Mouse (Mus musculus) mouse embryonic stem cell (cell line): Measurements from ENCODE around the gene Fgfr2.

Experiments
- in situ Hi-C, 2 experiments: fragments of 300-500 bp; cut with MboI; formaldehyde crosslinking; loops; 1 replicate in 1 of 2; 3 replicates in 1 of 2; pipeline ENCODE4 v1.14.3; 2019 to 2020; ENCODE audit warnings: low sequenced_read_pairs in 2 of 2, low pct_unique_long_range_greater_than_20kb in 1 of 2, mixed read lengths in 1 of 2; ENCODE audit not compliant: unreplicated experiment in 1 of 2

Fgfr2 gene

DNA sequence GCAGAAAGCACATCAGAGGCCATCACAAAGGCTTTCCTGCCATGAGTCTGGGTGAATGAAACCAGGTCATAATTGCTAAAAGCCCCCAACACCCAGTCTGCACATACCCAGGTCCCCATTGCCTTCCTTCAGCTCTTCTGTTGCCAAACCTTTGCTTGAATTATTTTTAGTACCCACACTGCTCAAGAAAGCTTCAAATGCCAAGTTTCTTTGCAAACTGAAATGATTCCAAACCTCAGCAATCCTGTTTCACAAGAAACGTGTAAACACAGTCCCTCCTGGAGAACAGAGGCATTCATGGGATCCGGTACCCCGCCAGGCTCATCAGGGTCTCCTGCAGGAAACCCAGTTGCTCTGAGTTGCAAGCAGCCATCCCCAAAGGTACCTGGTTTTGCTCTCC, 1130.3 kb downstream of the Fgfr2 start:
- in situ Hi-C loops = no loop called here

DNA sequence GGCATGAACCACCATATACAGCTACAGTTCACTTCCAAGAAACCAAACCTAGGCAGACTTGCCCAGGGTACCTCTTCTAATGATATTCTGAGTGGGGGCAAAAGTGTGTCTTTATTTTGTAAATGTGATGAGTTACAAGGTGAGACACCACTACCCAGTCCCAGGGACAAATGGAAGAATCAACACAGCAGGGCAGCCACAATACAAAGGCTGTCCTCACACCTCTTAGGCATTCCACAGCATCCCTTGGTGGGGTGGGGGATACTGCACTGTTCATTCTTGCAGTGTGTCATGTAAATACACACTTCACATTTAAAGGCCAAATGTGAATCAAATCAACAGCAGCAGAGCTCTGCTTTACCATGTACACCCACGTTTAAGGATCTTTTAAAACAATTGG, 1130.9 kb downstream of the Fgfr2 start:
- in situ Hi-C loops = no loop called here

DNA sequence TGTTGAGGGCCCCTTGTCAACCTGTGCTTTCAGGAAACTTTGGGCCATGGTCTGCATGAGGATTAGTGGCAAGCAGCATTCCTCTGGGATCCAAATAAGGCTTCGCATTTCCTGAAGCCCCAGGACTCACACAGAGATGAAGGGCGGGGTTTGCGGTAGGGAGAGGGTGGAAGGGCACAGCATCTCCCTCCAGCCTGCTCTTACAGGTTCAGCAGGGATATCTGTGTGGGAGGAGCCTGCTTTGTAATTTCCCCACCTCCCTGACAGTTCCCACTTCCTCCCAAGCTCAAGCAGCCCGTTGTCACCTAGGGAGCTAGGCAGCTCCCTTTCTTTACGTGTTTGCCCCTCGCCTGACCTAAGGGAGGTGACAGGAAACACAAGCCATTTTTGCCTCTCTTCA, 1134.1 kb downstream of the Fgfr2 start:
- in situ Hi-C loops = no loop called here

DNA sequence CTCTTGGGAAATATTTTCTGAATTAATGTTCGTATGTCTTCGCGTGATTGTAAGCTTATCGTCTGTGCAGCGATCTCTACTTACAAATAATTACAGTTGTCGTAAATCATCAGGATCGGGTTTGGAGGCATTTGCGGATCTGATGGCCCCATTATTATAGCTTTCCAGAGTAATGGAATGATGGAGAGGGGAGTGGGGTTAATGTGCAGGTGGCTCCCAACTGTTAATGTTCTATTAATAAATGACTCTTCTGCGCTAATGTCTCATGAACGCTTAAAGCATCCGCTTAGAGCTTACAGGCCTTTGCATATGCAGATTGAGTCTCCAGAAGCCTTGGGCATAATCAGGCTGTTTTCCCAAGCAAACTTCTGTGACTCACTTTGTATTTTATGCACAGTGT, 1144.5 kb downstream of the Fgfr2 start:
- in situ Hi-C loops = no loop called here

DNA sequence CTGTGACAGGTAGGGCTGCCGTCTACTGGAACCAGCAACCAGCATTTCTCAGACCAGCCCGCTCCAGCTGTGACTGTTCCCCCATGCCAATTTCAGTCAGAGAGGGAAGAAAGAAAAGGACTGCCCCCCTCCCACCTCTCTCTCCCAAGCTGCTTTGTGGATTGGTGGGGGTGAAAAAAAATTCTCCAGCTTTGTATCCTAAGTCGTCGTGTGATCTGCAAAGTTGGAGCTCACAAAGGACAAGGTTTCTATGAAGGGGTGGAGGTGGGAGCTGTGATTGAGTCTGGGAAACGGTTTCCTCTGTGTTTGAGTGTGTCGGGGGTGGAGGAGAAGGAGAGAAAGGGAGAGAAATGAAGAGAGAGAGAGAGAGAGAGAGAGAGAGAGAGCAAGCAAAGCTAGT, 1147.3 kb downstream of the Fgfr2 start:
- in situ Hi-C loops = no loop called here

DNA sequence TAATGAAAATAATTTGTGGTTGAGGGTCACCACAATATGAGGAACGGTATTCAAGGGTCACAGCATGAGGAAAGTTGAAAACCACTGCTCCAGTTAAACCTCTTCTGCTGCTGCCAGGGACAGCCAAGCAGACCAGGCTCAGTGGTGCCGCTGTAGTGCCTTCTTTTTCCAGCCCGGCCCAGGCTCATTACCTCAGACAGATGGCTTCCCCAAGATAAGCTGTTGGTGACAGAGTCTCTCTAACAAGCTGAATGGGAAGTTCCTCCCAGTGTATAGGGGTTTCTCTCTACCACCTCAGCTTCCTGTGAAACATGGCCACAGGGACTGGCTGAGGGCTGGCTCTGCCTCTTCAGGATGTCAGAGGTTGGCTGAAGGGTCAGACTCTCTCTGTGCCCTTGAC, 1152.9 kb downstream of the Fgfr2 start:
- in situ Hi-C loops = no loop called here

DNA sequence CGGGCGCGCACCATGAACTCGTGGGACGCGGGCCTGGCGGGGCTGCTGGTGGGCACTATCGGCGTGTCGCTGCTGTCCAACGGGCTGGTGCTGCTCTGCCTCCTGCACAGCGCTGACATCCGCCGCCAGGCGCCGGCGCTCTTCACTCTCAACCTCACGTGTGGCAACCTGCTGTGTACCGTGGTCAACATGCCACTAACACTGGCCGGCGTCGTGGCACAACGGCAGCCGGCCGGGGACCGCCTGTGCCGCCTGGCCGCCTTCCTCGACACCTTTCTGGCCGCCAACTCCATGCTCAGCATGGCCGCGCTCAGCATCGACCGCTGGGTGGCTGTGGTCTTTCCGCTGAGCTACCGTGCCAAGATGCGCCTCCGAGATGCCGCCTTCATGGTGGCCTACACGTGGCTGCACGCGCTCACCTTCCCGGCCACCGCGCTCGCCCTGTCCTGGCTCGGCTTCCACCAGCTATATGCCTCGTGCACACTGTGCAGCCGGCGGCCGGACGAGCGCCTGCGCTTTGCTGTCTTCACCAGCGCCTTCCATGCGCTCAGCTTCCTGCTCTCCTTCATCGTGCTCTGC, 1156.1 kb downstream of the Fgfr2 start:
- in situ Hi-C loops = no loop called here

DNA sequence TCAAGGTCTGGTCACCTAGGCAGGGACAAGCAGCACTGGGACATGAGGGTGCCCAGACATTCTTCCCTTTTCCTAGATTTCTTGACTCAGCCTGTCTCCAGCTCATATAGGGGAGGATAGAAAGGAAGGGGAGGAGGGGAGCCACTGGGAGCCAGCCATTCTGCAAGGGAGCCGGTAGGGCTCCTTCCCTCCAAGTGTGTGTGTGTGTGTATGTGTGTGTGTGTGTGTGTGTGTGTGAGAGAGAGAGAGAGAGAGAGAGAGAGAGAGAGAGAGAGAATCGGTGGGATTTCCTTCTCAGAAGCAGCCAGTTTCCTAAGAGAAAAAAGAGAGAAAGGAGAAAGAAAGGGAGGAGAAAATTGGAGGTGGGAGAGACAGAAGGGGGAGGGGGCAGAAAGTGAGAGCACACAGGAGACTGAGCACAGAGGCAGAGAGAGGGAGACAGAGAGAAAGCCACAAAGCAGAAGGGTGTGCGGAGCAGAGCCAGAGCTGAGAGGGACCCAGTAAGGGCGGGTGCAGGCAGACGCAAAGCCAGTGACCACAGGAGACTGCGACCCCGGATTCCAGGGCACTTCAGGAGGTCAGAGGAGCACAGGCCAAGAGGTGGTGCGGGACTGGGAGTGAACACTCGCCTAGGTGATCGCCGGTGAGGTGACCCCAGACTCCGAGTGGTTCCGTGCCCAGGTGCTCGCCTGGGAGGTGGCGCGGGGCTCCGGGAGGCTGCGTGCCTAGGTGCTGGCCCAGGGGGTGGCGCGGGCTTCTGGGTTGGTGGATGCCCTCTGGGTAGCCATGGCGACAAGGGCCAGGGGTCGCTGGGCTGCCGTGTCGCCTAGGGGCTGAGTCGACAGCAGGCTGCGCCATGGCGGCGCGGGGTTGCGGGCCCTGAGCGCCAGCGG, 1156.9 kb downstream of the Fgfr2 start, which contains the start of gene Gpr26:
TSS of gene Gpr26 (plus strand) at position 438 of the 893 bp plus-strand sequence.
- in situ Hi-C loops = no loop called here

DNA sequence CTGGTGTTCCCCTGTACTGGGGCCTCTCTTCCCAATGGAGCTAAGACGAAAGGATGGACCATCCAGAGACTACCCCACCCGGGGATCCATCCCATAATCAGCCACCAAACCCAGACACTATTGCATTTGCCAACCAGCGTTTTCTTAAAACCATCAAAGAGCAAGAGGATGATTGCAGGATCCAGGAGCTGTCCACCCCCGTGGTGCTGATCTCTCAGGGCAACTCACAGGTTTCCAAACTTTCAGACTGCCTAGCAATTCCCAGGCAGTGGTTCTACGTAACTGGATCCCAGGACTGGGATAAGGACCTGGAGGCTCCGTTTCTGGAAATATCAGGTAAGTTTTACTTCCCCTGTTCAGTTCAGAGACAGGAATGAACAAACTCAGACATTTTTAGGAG, 1162.6 kb downstream of the Fgfr2 start:
- in situ Hi-C loops = no loop called here

DNA sequence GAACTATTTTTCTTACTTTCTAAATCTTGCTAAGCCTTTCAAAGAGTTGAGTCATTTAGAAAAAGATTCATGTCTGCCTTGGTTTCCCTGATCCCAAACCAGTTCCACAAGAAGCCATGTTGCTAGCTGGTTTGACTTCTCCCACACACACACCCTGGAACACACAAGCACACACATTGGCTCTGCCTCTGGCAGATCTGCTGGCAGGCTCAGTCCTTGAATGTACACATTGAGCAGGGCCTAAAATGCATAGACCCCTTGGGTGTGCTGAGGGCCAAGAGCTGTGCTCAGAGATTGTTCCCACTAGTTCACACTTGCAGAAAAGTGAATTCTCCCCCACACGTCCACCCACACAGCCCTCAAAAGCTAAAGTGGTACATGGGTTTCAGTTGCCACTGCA, 1164.4 kb downstream of the Fgfr2 start:
- in situ Hi-C loops = no loop called here

DNA sequence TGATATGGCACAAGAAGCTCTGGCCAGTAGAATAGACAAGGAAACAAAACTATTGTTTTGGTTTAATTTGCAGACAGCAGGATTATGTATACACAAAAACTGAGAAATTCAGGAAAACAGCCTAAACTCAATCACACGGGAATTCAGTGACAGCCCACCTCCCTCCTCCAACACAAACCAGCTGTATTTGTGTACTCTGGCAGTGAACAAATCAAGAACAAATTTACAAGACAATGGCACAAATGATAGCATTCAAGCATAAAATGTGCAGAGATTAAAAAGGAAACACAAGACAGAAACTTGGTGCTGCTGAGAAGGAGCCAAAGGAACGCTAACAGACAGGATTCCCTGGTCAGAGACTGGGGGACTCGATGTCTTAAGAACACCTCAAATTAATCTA, 1169.7 kb downstream of the Fgfr2 start:
- in situ Hi-C loops = no loop called here

DNA sequence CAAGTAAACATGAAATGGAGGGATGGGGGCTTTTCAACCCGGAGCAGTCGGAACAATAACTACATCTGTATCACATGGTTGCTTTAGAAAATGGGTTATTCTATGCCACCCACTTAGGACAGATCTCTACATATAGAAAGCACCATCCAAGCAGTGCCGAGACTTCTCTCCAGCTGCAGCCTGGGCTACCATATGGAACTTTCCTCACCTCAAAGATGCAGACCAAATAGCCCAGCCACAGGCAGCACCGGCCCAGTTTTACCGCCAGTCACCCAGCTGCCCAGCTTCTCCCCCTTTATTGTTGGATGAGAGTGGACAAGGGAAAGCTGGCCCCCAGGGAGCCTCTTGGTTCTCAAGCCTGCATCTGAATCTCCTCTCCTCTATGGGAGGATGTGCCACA, 1172.0 kb downstream of the Fgfr2 start:
- in situ Hi-C loops = no loop called here

DNA sequence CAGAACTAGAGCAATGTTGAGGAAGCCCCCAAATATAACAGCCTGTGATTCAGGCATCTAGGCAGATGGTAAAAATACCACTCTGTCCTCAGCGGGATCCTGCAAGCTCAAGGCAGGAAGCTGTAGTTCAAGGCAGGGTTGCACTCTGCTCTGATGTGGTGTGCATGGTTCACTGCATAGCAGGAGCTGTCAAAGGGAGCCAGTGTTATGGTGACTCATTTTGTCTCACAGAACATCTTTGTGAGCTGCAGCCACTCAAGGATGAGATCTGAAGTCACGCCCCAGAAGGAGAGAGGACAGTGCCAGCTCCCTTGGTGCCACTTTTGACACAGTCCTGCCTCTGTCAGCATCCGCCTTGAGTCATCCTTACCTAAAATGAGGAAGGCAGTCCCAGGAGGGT, 1185.5 kb downstream of the Fgfr2 start:
- in situ Hi-C loops = no loop called here

DNA sequence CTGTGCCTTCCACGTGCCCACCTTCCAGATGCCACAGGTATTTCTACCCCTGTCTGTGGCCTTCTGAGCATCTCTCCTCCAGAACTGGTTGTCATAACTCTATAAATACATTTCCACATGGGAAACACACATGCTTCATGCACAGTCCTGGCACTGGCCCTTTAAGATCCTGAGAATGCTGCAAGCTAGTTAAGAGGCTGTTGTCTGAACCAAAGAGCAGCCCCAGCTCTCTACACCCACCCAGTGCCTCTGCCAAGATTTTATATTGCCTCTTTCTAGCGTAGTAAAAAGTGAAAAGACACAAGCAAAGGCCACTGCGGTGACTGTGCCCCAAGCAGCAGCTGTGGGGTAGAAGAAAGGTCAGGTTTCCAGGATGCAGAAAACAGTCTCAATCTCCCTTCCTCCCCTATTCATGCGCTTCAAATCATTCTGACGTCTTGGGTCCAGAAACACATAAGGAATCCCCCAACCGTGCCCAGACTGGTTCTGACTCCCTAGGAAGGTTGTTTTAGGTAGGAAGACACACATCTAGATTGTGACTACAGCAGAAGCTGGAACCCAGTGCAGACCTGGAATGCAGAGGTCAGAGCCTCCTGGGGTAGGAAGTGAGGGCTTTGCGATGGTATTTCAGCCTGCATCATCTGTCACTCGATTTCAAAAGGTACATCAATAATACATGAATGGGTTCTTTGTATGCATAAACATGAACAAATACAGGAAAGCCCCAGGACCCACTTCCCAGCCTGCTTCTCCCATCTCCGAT, 1195.7 kb downstream of the Fgfr2 start:
- in situ Hi-C loops = no loop called here

DNA sequence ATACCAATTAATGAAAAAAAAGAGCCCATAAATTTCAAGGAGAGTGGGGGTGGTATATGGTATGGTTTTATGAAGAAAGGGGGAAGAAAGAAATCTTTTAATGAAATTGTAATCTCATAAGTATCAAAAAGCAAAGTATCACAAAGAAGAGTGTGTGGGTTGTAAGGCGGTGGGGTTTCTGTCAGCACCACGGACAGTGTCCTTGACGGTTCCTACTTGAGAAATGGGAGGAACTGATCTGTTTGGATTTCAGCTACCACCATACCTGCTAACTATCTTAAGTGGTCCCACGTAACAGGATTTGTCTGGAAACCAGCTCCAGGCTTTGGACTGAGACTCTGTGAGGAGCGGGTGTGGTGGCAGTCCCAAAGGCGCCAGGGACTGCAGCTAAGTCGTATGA, 1205.8 kb downstream of the Fgfr2 start:
- in situ Hi-C loops = loop anchor here in 1 of 2 experiments (25.0 kb wide), 1 partner anchor 620 kb away; no protein-coding TSS in a partner anchor

DNA sequence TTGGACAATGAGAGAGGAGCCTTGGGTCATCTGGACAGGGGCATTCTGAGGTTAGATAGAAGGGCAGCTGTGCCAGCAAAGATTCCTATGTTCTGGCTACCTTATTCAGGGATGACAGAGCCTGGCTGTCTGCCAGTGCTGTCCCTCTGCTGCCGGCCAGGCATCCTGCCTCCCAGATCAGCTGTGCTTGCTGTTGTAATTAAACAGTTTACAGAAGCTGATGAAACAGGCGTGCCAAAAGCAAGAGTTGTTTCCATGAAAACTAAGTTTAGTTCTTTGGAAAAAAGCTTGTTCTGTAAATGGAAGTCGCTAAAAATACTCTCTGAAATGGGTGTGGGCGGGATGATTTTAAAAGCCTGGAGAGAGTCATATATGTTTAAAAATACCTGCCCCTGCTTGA, 1213.5 kb downstream of the Fgfr2 start:
- in situ Hi-C loops = loop anchor here in 1 of 2 experiments (25.0 kb wide), 1 partner anchor 628 kb away; no protein-coding TSS in a partner anchor

DNA sequence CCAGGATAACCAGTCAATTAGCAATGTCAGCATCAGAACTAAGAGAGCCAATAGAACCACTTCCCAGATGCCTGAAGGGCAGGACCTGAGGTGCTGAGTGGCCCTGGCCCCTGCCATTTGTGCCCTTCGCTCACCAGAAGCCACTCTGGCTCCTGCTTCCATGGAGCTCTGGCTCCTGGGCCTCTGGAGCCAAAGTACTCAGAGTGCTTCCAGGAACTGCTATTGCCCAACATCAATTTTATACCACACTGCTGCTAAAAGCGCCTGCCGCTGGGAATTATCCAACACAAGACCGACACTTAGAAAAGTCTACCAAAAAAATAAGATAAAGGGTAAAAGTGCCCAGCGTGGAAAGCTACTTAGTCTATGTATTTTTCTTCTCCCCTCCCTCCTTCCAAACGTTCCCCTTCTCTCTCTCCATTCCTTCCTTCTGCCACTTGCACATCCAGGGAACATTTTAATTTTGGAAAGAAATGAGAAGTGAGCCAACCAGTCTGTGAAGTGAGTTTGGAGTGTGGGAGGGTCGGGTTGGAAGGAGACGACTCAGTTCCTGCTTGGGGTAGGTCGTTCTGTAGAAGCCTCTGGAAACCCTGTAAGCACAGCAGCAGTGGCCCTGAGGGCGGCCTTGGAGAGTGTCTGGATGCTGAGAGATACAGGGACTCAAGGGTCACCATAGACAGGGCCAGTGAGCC, 1216.5 kb downstream of the Fgfr2 start:
- in situ Hi-C loops = loop anchor here in 1 of 2 experiments (25.0 kb wide), 1 partner anchor 631 kb away; no protein-coding TSS in a partner anchor

DNA sequence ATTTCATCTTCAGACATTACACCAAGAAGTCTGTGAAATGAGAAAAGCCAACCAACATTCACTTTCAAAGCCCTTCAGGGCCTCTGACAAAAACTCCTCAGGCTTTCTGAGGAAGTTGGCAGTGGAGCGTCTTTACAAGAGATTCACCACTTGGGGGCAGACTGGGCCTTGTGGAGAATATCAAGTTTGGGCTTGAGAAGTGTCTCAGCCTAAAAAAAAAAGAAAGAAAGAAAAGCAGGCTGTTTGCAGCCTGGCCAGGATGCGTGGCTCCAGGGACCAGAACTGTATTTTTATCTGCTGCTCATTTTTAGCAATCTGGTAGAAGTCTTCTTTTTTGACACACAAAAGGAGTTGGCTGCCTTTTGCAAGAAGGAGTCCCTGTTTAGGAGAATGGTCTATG, 1223.8 kb downstream of the Fgfr2 start:
- in situ Hi-C loops = loop anchor here (5.0 kb wide), 2 partner anchors 313 to 318 kb away; no protein-coding TSS in a partner anchor
